Mouse (Mus musculus) neural tube, embryonic 15.5 days (tissue): ENCODE data around the gene G3bp1. TPM values are rescaled to one million over a fixed set of nuclear protein-coding genes. Genes with fewer than 3 reads are reported as not detected.
A peak's percentile ranks its signal among the peaks of the same experiment; 100 is the strongest.

ENCODE experiments used
- ATAC-seq: fragments of 200-750 bp; cut with Nextera tagmentation; 2 replicates; pipeline ENCODE4 v1.8.0; 2017; ENCODE audit warnings: mild to moderate bottlenecking, moderate TSS enrichment, moderate library complexity; ENCODE audit not compliant: low FRiP score
- H3K27ac ChIP-seq: fragments of 300-500 bp; sonication (generic); replicated peaks from 2 replicates; pipeline ENCODE4 v1.5.1; 2015; ENCODE audit warnings: mild to moderate bottlenecking, inconsistent platforms
- H3K27me3 ChIP-seq: fragments of 300-500 bp; sonication (generic); replicated peaks from 2 replicates; pipeline ENCODE4 v1.6.1; 2015; ENCODE audit warnings: inconsistent platforms
- H3K36me3 ChIP-seq: fragments of 300-500 bp; sonication (generic); 2 replicates; pipeline ENCODE4 v1.6.1; 2015; ENCODE audit warnings: inconsistent platforms
- H3K4me1 ChIP-seq: fragments of 300-500 bp; sonication (generic); 2 replicates; pipeline ENCODE4 v1.6.1; 2015; ENCODE audit warnings: inconsistent platforms
- H3K4me2 ChIP-seq: fragments of 300-500 bp; sonication (generic); 2 replicates; pipeline ENCODE4 v1.6.1; 2015; ENCODE audit warnings: inconsistent platforms, mild to moderate bottlenecking, moderate library complexity
- H3K4me3 ChIP-seq: fragments of 300-500 bp; sonication (generic); replicated peaks from 2 replicates; pipeline ENCODE4 v1.5.1; 2015; ENCODE audit warnings: mild to moderate bottlenecking, inconsistent platforms
- H3K9ac ChIP-seq: fragments of 300-500 bp; sonication (generic); replicated peaks from 2 replicates; pipeline ENCODE4 v1.6.1; 2015; ENCODE audit warnings: mild to moderate bottlenecking, inconsistent platforms
- H3K9me3 ChIP-seq: fragments of 300-500 bp; sonication (generic); replicated peaks from 2 replicates; pipeline ENCODE4 v1.6.1; 2016; ENCODE audit warnings: inconsistent platforms
- WGBS: fragments of 180-500 bp; shearing (Covaris S2); methylation state at CpG from one replicate; pipeline ENCODE4 v1.1.7; 2015; ENCODE audit warnings: mixed read lengths; 5-methylcytosine and 5-hydroxymethylcytosine counted together
- polyA plus RNA-seq: library from polyadenylated mRNA; unstranded; fragments of >200 nt; fragmentation: Nextera tagmentation; extraction: Ambion mirVana; gene quantifications from 2 replicates; pipeline ENCODE4 v1.2.1, GENCODE M21; 2015

The G3bp1 gene
- polyA plus RNA-seq, 1 experiment from 2014 or later = 91.5 TPM

- ATAC-seq = peak; percentile 47; the same call in 1 of the 2 replicates
- H3K27ac ChIP-seq = no peak overlapping the region
- 23% methylated on average over 4 of the region's 4 CpGs for WGBS
Measured at GRCm38 (mm10) chr11:55446579-55446978, 22.9 kb upstream of the G3bp1 start.

GRCm38 (mm10) chr11:55449531-55449930, 20.0 kb upstream of the G3bp1 start:
- 77% methylated on average over 7 of the region's 7 CpGs for WGBS
- H3K36me3 ChIP-seq = peaks cover 44% of the 10 kb centered on the region
- no peaks in the 10 kb centered on the region for H3K4me1 ChIP-seq
- ATAC-seq = no peak
- no peak overlapping the region for H3K4me2 ChIP-seq
- no peaks in the 10 kb centered on the region for H3K27me3 ChIP-seq
- H3K27ac ChIP-seq = no peak overlapping the region
- no peak overlapping the region for H3K4me3 ChIP-seq
- H3K9ac ChIP-seq = no peak overlapping the region
- no peaks in the 10 kb centered on the region for H3K9me3 ChIP-seq

More at GRCm38 (mm10) chr11:55446579-55446978, 22.9 kb upstream of the G3bp1 start:
- H3K9ac ChIP-seq = no peak overlapping the region
- H3K27me3 ChIP-seq = no peaks in the 10 kb centered on the region
- H3K4me2 ChIP-seq = no peak overlapping the region
- no peaks in the 10 kb centered on the region for H3K9me3 ChIP-seq
- no peak overlapping the region for H3K4me3 ChIP-seq
- no peaks in the 10 kb centered on the region for H3K4me1 ChIP-seq
- peaks cover 35% of the 10 kb centered on the region for H3K36me3 ChIP-seq

GRCm38 (mm10) chr11:55450311-55450710, 19.2 kb upstream of the G3bp1 start:
- no peaks in the 10 kb centered on the region for H3K4me1 ChIP-seq
- H3K9ac ChIP-seq = no peak overlapping the region
- H3K4me3 ChIP-seq = no peak overlapping the region
- H3K36me3 ChIP-seq = peaks cover 47% of the 10 kb centered on the region
- 75% methylated on average over 4 of the region's 4 CpGs for WGBS
- no peak for ATAC-seq
- H3K4me2 ChIP-seq = no peak overlapping the region
- H3K9me3 ChIP-seq = no peaks in the 10 kb centered on the region
- H3K27me3 ChIP-seq = no peaks in the 10 kb centered on the region
- no peak overlapping the region for H3K27ac ChIP-seq

GRCm38 (mm10) chr11:55453640-55454039, 15.8 kb upstream of the G3bp1 start:
- H3K9me3 ChIP-seq = no peaks in the 10 kb centered on the region
- WGBS = 95% methylated on average over 4 of the region's 4 CpGs

GRCm38 (mm10) chr11:55455166-55455565, 14.3 kb upstream of the G3bp1 start:
- no peaks in the 10 kb centered on the region for H3K9me3 ChIP-seq
- H3K27ac ChIP-seq = no peak overlapping the region
- H3K27me3 ChIP-seq = no peaks in the 10 kb centered on the region
- no peak overlapping the region for H3K4me3 ChIP-seq
- H3K4me2 ChIP-seq = no peak overlapping the region
- no peak for ATAC-seq
- H3K4me1 ChIP-seq = peaks cover 15% of the 10 kb centered on the region
- no peak overlapping the region for H3K9ac ChIP-seq
- 82% methylated on average over 2 of the region's 2 CpGs for WGBS
- peaks cover 23% of the 10 kb centered on the region for H3K36me3 ChIP-seq

More at GRCm38 (mm10) chr11:55453640-55454039, 15.8 kb upstream of the G3bp1 start:
- peaks cover 3% of the 10 kb centered on the region; the same call in 1 of the 2 replicates for H3K4me1 ChIP-seq
- no peak for ATAC-seq
- H3K27ac ChIP-seq = no peak overlapping the region
- no peaks in the 10 kb centered on the region for H3K27me3 ChIP-seq
- H3K9ac ChIP-seq = no peak overlapping the region
- peaks cover 35% of the 10 kb centered on the region for H3K36me3 ChIP-seq
- no peak overlapping the region for H3K4me2 ChIP-seq
- no peak overlapping the region for H3K4me3 ChIP-seq

DNA sequence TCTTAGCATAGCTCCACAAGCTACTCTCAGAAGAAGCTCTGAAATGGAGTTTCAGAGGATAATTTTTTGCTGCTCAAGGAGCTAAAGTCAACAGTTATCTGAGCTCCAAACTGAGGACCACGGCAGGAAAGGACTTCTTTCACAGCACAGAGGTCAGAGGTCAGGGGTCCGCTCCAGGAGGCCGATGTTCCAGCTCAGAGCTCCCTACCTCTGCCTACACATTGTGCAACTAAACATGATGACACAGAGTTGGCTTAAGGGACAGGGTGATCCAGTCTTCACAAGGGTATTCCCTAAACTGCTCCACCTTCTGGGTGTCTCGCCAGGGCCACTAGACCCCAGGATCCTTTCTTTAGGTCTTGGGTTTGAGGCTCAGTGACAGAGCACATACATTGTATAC, 11.0 kb upstream of the G3bp1 start:
- H3K36me3 ChIP-seq = 0 out of 2 replicates have a peak, but pooled peaks cover 3% of the 10 kb centered on the region
- no peak overlapping the region for H3K4me2 ChIP-seq
- no peak overlapping the region for H3K4me3 ChIP-seq
- peaks cover 23% of the 10 kb centered on the region for H3K4me1 ChIP-seq
- 71% methylated on average over 4 of the region's 4 CpGs for WGBS
- no peak for ATAC-seq
- no peak overlapping the region for H3K27ac ChIP-seq
- H3K9me3 ChIP-seq = no peaks in the 10 kb centered on the region
- H3K9ac ChIP-seq = no peak overlapping the region
- H3K27me3 ChIP-seq = no peaks in the 10 kb centered on the region

DNA sequence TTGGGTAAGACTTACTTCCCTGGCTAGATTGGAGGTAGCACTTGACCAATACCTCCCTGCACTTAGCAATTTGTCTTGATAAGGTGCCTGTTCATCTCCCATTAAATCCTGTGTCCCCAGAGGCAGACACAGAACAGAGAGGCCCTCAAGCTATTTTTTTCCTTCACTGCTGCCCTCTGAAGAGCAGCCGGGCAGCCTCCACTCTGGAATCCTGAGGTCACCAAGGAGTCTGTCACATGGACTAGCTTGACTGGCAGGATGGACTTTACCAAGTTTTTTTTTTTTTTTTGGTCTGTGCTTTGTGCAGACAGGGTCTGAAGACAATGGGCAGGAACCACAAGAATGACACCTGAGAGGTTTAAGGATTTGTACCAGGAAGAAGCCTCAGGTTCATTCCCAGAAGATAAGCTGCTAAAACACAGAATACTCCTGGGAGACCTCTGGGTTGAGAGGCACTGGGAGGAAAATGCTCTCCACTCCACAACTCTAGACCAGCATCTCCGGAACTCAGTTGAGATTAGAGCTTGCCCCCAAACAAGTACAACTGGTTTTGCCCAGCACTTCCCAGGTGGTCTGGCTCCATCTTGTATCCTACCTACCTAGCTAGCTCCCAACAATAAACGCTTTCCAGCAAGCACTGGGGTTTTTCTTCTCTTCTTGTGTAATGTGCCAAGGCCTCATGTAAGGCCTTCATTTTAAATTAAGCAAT, 9.5 kb upstream of the G3bp1 start:
- Histone ChIP-seq H3K4me1 (peaks cover 23% of the 10 kb centered on the region), H3K27me3 (no peaks in the 10 kb centered on the region), H3K4me3 (peak overlapping the region; percentile 70), H3K9me3 (no peaks in the 10 kb centered on the region), H3K36me3 (no peaks in the 10 kb centered on the region), H3K9ac (peak overlapping the region; percentile 71), H3K4me2 (peak overlapping the region; percentile 85), H3K27ac (no peak overlapping the region)
- no peak for ATAC-seq
- WGBS = 33% methylated on average over 3 of the region's 3 CpGs

DNA sequence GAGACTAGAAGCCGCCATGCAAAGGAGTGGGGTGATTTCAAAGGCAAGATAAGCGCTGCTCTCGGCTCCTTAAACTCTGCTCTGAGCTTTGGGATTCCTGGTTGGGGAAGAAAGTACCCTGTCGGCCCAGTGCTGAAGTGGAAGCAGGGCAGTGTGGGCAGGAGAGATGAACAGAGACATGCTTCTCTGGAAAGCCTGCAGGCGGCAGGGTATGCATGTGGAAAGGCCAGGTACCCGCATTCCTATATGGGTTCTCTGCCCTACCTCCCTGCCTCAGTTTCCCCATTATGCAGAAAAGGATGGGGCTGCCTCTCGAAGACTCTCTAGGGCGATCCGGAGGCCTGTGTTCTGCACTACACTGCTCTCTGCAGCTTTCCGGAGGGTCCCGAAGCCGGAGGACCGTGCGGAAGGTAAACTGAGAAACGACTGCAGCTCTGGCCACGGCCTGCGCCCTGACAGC, 8.9 kb upstream of the G3bp1 start:
- Histone ChIP-seq H3K36me3 (no peaks in the 10 kb centered on the region), H3K4me3 (peak overlapping the region; percentile 70), H3K27ac (peak overlapping the region; percentile 68), H3K9me3 (no peaks in the 10 kb centered on the region), H3K4me2 (peak overlapping the region; percentile 85), H3K9ac (peak overlapping the region; percentile 71), H3K27me3 (no peaks in the 10 kb centered on the region), H3K4me1 (peaks cover 23% of the 10 kb centered on the region)
- ATAC-seq = peak; percentile 67
- under 1% methylated on average over 17 of the region's 17 CpGs for WGBS

DNA sequence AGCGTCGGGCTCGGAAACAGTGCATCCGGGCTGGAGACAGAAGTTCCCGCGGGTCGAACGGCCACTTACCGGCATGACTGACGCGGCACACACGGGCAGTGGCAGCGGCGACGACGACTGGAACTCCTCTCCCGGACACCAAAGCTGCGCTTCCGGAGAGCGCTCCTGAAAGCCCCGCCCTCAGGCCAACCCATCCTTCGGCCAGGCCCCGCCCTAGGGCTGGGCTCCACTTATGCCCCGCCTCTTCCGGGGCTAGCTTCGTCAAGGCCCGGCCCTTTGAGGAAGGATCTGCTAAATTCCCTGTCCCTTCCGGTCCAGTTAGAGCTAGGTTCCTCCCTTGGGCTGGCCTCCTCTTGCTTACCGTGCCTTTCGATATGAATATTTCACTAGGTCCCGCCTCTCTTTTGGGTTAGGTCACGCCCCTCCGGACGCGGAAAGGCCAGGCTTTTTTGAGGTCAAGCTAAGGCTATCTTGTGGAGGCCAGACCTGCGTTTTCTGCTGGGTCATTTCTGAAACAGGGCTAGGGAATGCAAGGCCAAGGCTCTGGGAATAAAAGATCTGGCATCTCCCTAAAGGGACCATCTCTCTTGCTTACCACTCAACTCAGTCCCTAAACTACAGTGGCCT, 8.4 kb upstream of the G3bp1 start, which contains the start of gene Atox1:
Atox1 (minus strand) TSS at position 221 of the 627 bp plus-strand sequence.
- H3K4me3 ChIP-seq = peak within 1 kb of the TSS; percentile 70
- under 1% methylated on average over 36 of the region's 36 CpGs for WGBS
- H3K27ac ChIP-seq = peak within 1 kb of the TSS; percentile 68
- peak within 1 kb of the TSS; percentile 71 for H3K9ac ChIP-seq
- H3K4me1 ChIP-seq = peaks cover 23% of the 10 kb centered on the region
- H3K27me3 ChIP-seq = no peaks in the 10 kb centered on the region
- no peaks in the 10 kb centered on the region for H3K9me3 ChIP-seq
- peak; percentile 96 for ATAC-seq
- no peaks in the 10 kb centered on the region for H3K36me3 ChIP-seq
- peak within 1 kb of the TSS; percentile 85 for H3K4me2 ChIP-seq

DNA sequence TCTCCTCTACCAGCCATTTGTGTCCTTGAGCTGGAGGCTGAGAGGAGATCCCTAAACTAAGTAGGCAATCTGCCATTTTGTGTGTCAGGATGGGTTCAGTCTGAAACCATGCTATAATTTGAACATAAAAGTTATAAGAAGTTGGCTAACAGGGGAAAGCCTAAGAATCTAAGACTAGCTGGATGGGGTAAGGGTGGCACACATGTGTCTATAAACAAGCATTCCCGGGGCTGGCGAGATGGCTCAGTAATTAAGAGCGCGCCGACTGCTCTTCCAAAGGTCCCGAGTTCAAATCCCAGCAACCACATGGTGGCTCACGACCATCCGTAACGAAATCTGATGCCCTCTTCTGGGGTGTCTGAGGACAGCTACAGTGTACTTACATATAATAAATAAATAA, 7.3 kb upstream of the G3bp1 start:
- Histone ChIP-seq H3K36me3 (no peaks in the 10 kb centered on the region), H3K4me1 (peaks cover 21% of the 10 kb centered on the region), H3K27me3 (no peaks in the 10 kb centered on the region), H3K4me3 (no peak overlapping the region), H3K9ac (no peak overlapping the region), H3K9me3 (no peaks in the 10 kb centered on the region), H3K4me2 (no peak overlapping the region), H3K27ac (no peak overlapping the region)
- ATAC-seq = no peak
- 97% methylated on average over 9 of the region's 9 CpGs for WGBS

GRCm38 (mm10) chr11:55464707-55465106, 4.8 kb upstream of the G3bp1 start:
- Histone ChIP-seq H3K27ac (no peak overlapping the region), H3K4me2 (no peak overlapping the region)
- 88% methylated on average over 10 of the region's 10 CpGs for WGBS

GRCm38 (mm10) chr11:55465177-55465576, 4.3 kb upstream of the G3bp1 start:
- H3K36me3 ChIP-seq = no peaks in the 10 kb centered on the region
- no peak overlapping the region for H3K9ac ChIP-seq
- WGBS = 88% methylated on average over 3 of the region's 3 CpGs
- no peak overlapping the region for H3K4me2 ChIP-seq
- no peaks in the 10 kb centered on the region for H3K9me3 ChIP-seq
- H3K27me3 ChIP-seq = no peaks in the 10 kb centered on the region
- H3K4me3 ChIP-seq = no peak overlapping the region
- H3K27ac ChIP-seq = no peak overlapping the region
- ATAC-seq = no peak
- peaks cover 19% of the 10 kb centered on the region for H3K4me1 ChIP-seq

More at GRCm38 (mm10) chr11:55464707-55465106, 4.8 kb upstream of the G3bp1 start:
- Histone ChIP-seq H3K9ac (no peak overlapping the region), H3K36me3 (no peaks in the 10 kb centered on the region), H3K27me3 (no peaks in the 10 kb centered on the region), H3K4me1 (peaks cover 23% of the 10 kb centered on the region), H3K4me3 (no peak overlapping the region), H3K9me3 (no peaks in the 10 kb centered on the region)
- ATAC-seq = no peak
